Mouse (Mus musculus) liver, adult 2 months (tissue): ENCODE results near the gene Mog.

Experiments
- CTCF ChIP-seq: fragments of 200-500 bp; IDR thresholded peaks from 2 replicates; pipeline ENCODE4 v1.5.1; 2011; ENCODE audit warnings: low read depth, low read length, control low read depth
- POLR2A ChIP-seq: fragments of 200-500 bp; IDR thresholded peaks from 2 replicates; pipeline ENCODE4 v1.6.1; 2011; ENCODE audit warnings: low read length, control low read depth; ENCODE audit not compliant: insufficient read depth; ENCODE audit errors: extremely low read depth

GRCm38 (mm10) chr17:36994528-36994927 is 28.7 kb downstream of the Mog start:
- no peak for TF ChIP-seq CTCF
- no peak for TF ChIP-seq POLR2A
